Mouse (Mus musculus): ENCODE results near the gene Pon2.

The Pon2 gene

GRCm38 (mm10) chr6:5294659-5295449, 3.4 kb downstream of the Pon2 start:
- no peak for DNase-seq (ENCODE audit: extremely low read depth, low read depth)

- no peak for DNase-seq (ENCODE audit: extremely low read depth, low read depth)
These were observed 5.4 kb downstream of the Pon2 start for GRCm38 (mm10) chr6:5292841-5293240.

- DNase-seq (ENCODE audit: extremely low read depth, low read depth): peak; percentile 68
These were observed 6.8 kb downstream of the Pon2 start for GRCm38 (mm10) chr6:5291450-5291849.

- DNase-seq (ENCODE audit: extremely low read depth, low read depth): no peak
These were observed 10.3 kb downstream of the Pon2 start for GRCm38 (mm10) chr6:5287919-5288318.

- peak; percentile 60 for DNase-seq (ENCODE audit: extremely low read depth, low read depth)
These were observed 10.9 kb downstream of the Pon2 start for GRCm38 (mm10) chr6:5287392-5287791.

- no peak for DNase-seq (ENCODE audit: extremely low read depth, low read depth)
These were observed 15.8 kb downstream of the Pon2 start for GRCm38 (mm10) chr6:5282418-5282817.

GRCm38 (mm10) chr6:5280576-5281305, 17.5 kb downstream of the Pon2 start:
- no peak for DNase-seq (ENCODE audit: extremely low read depth, low read depth)

GRCm38 (mm10) chr6:5277972-5278371, 20.3 kb downstream of the Pon2 start:
- no peak for DNase-seq (ENCODE audit: extremely low read depth, low read depth)

GRCm38 (mm10) chr6:5269641-5270040, 28.6 kb downstream of the Pon2 start:
- DNase-seq (ENCODE audit: extremely low read depth, low read depth): no peak

- DNase-seq (ENCODE audit: extremely low read depth, low read depth): no peak
These were observed 33.5 kb downstream of the Pon2 start for GRCm38 (mm10) chr6:5264793-5265192.

- no peak for DNase-seq (ENCODE audit: extremely low read depth, low read depth)
These were observed 34.8 kb downstream of the Pon2 start for GRCm38 (mm10) chr6:5263250-5263999.

GRCm38 (mm10) chr6:5262322-5263249, 35.7 kb downstream of the Pon2 start:
- DNase-seq (ENCODE audit: extremely low read depth, low read depth): no peak

- peak; percentile 43 for DNase-seq (ENCODE audit: extremely low read depth, low read depth)
These were observed 42.4 kb downstream of the Pon2 start, which contains the start of gene Pon3 for GRCm38 (mm10) chr6:5255722-5256451. Gene Pon3 (minus strand): TSS chr6:5256286.

- DNase-seq (ENCODE audit: extremely low read depth, low read depth): no peak
These were observed 43.0 kb downstream of the Pon2 start for GRCm38 (mm10) chr6:5255291-5255690.

GRCm38 (mm10) chr6:5254869-5255268, 43.4 kb downstream of the Pon2 start:
- DNase-seq (ENCODE audit: extremely low read depth, low read depth): no peak

- DNase-seq (ENCODE audit: extremely low read depth, low read depth): no peak
These were observed 52.3 kb downstream of the Pon2 start for GRCm38 (mm10) chr6:5245926-5246325.

- no peak for DNase-seq (ENCODE audit: extremely low read depth, low read depth)
These were observed 59.5 kb downstream of the Pon2 start for GRCm38 (mm10) chr6:5238799-5239198.

GRCm38 (mm10) chr6:5237510-5237909, 60.7 kb downstream of the Pon2 start:
- DNase-seq (ENCODE audit: extremely low read depth, low read depth): no peak

GRCm38 (mm10) chr6:5236843-5237371, 61.3 kb downstream of the Pon2 start:
- DNase-seq (ENCODE audit: extremely low read depth, low read depth): no peak

GRCm38 (mm10) chr6:5234563-5234962, 63.7 kb downstream of the Pon2 start:
- DNase-seq (ENCODE audit: extremely low read depth, low read depth): no peak
